Mouse (Mus musculus) cerebellum, adult 2 months (tissue): Measurements from ENCODE around the gene Piezo1. TPM values are rescaled to one million over a fixed set of nuclear protein-coding genes. Genes with fewer than 3 reads are reported as not detected.

Experiments used
- DNase-seq, 2 experiments: peaks; one replicate each; pipeline ENCODE4 v3.0.0; 2021
- H3K27ac ChIP-seq: fragments of 200-500 bp; 2 replicates; pipeline ENCODE4 v1.5.1; 2012; ENCODE audit warnings: low read length, control low read depth, inconsistent platforms; ENCODE audit not compliant: insufficient read depth
- H3K27me3 ChIP-seq: fragments of 200-500 bp; 2 replicates; pipeline ENCODE4 v1.6.1; 2012; ENCODE audit warnings: inconsistent platforms, mild to moderate bottlenecking, low read length, moderate library complexity; ENCODE audit not compliant: control insufficient read depth, insufficient read depth
- H3K4me1 ChIP-seq: fragments of 200-500 bp; 2 replicates; pipeline ENCODE4 v1.6.1; 2011; ENCODE audit warnings: low read length; ENCODE audit not compliant: control insufficient read depth, insufficient read depth
- H3K4me3 ChIP-seq: fragments of 200-500 bp; replicated peaks from 2 replicates; pipeline ENCODE3; 2011; ENCODE audit warnings: mild to moderate bottlenecking, low read depth, low read length, control low read depth; ENCODE audit not compliant: insufficient read depth
- CTCF ChIP-seq: fragments of 200-500 bp; IDR thresholded peaks from 2 replicates; pipeline ENCODE4 v1.5.1; 2011; ENCODE audit warnings: low read depth, mild to moderate bottlenecking, control low read depth, low read length, moderate library complexity, borderline replicate concordance; ENCODE audit not compliant: insufficient read depth
- POLR2A ChIP-seq: fragments of 200-500 bp; IDR thresholded peaks from 2 replicates; pipeline ENCODE4 v1.6.1; 2011; ENCODE audit warnings: low read length, control low read depth, borderline replicate concordance; ENCODE audit not compliant: insufficient read depth
- WGBS: fragments of 180-500 bp; shearing (Covaris S2); methylation state at CpG from one replicate; pipeline ENCODE4 v1.1.7; 2018; 5-methylcytosine and 5-hydroxymethylcytosine counted together
- polyA plus RNA-seq: library from polyadenylated mRNA; depleted of rRNA; stranded (reverse); fragments of >200 nt; gene quantifications from 2 replicates; pipeline ENCODE4 v1.2.3, GENCODE M21; 2012

The Piezo1 gene
- polyA plus RNA-seq, 1 experiment, result 4.5 TPM

DNA sequence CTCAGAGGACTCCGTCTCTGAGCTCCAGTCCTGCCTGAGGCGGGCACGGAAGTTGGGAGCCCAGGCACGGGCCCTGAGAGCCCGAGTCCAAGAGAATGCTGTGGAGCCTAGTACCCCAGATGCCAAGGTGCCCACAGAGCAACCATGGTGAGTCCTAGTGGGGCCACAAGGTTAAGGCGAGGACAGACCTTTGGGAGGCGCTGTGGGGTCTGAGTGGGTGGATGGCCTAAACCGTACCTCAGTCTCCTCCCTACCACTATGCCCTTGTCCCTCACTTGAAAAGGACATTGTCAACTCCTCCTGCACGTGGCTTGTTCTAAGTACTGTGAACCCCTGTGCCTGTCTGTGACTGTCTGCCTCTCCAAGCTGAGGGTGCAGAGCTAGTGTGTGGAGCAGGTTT lies 18.2 kb upstream of the Piezo1 start:
- H3K4me1 ChIP-seq, result peaks cover 33% of the 10 kb centered on the region
- TF ChIP-seq POLR2A, result no peak
- TF ChIP-seq CTCF, result no peak
- no peak for DNase-seq
- H3K27ac ChIP-seq, result no peak overlapping the region
- no peak overlapping the region for H3K4me3 ChIP-seq
- H3K27me3 ChIP-seq, result no peaks in the 10 kb centered on the region
- WGBS, result 63% methylated on average over 9 of the region's 9 CpGs

DNA sequence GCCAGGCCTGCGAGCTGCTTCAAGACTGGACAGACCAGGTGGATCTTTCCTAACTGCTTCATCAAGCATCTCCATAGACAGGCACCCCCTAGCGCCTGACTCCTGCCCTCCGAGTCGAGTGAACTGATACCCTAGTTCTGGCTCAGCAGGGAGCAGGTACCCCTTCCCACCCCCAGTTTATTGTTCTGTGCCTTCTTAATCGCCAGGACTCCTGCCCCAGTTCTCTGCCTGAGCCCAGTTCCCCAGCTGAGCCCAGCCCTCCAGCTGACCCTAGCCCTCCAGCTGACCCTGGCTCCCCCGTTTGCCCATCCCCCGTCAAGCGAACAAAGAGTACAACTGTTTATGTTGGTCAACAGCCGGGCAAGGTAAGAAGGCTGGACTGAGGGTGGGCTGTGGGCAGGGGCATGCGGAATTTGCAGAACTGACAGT lies 17.8 kb upstream of the Piezo1 start:
- Histone ChIP-seq H3K4me1 (peaks cover 33% of the 10 kb centered on the region), H3K4me3 (no peak overlapping the region), H3K27ac (no peak overlapping the region), H3K27me3 (no peaks in the 10 kb centered on the region)
- DNase-seq, result peak in 1 of 2 experiments; percentile 31
- 36% methylated on average over 10 of the region's 10 CpGs for WGBS
- TF ChIP-seq POLR2A, result no peak
- TF ChIP-seq CTCF, result no peak

- H3K27ac ChIP-seq, result no peak overlapping the region
These were observed 17.0 kb upstream of the Piezo1 start for GRCm38 (mm10) chr8:122568109-122568504.

DNA sequence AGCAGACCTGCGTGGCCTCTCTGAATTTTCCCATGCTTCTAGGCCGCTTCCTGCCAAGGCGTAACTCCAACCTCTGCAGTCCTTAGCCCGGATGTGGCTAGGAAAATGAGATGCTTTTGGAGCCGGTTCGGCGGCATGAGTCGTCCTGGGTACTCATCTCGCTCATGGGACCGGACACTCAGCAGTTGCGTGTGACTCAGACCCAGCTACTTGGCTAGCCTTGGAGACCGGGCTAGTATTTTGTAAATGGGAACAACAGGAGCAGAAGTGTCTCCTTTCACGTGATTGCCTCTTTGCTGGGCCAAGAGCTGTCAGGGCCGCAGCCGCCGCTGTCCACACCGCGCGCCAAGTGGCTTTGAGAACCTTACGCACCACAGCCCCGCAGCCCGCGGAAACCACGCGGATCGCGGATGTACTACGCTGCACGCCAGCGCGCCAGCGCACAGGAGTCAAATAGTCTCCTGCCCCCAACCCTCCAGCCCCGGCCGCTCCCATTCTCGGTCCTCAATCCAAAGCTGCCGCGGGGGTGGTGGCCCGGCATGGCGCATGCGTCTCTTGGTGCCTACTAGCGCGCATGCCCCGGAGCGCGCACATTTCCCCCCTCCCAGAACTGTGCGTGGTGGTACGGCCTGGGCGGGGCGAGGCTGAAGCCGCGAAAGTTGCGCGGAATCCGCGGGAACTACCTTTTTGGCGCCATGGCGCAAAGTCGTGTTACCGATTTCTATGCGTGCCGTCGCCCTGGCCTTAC lies 16.4 kb upstream of the Piezo1 start, which contains the start of gene Cdt1:
TSS of gene Cdt1 (plus strand) at position 655 of the 748 bp plus-strand sequence.
- H3K4me3 ChIP-seq, result peak within 1 kb of the TSS; percentile 76
- TF ChIP-seq CTCF (no peak), POLR2A (peak; percentile 81)
- peak within 1 kb of the TSS; percentile 80 for H3K27ac ChIP-seq
- under 1% methylated on average over 62 of the region's 62 CpGs for WGBS
- H3K27me3 ChIP-seq, result no peaks in the 10 kb centered on the region
- DNase-seq, result peak; percentile 96 to 97
- peaks cover 33% of the 10 kb centered on the region for H3K4me1 ChIP-seq

More at GRCm38 (mm10) chr8:122568109-122568504, 17.0 kb upstream of the Piezo1 start:
- H3K27me3 ChIP-seq, result no peaks in the 10 kb centered on the region
- H3K4me3 ChIP-seq, result peak overlapping the region; percentile 76
- no peak for DNase-seq
- TF ChIP-seq POLR2A (no peak), CTCF (no peak)
- peaks cover 33% of the 10 kb centered on the region for H3K4me1 ChIP-seq
- WGBS, result under 1% methylated on average over 34 of the region's 34 CpGs

- Histone ChIP-seq H3K27ac (peak overlapping the region; percentile 80), H3K4me3 (peak overlapping the region; percentile 76), H3K27me3 (no peaks in the 10 kb centered on the region), H3K4me1 (peaks cover 30% of the 10 kb centered on the region)
- 13% methylated on average over 6 of the region's 6 CpGs for WGBS
- DNase-seq, result peak; percentile 44 to 46
- TF ChIP-seq POLR2A, result no peak
- no peak for TF ChIP-seq CTCF
These were observed 15.6 kb upstream of the Piezo1 start for GRCm38 (mm10) chr8:122566766-122567165.

DNA sequence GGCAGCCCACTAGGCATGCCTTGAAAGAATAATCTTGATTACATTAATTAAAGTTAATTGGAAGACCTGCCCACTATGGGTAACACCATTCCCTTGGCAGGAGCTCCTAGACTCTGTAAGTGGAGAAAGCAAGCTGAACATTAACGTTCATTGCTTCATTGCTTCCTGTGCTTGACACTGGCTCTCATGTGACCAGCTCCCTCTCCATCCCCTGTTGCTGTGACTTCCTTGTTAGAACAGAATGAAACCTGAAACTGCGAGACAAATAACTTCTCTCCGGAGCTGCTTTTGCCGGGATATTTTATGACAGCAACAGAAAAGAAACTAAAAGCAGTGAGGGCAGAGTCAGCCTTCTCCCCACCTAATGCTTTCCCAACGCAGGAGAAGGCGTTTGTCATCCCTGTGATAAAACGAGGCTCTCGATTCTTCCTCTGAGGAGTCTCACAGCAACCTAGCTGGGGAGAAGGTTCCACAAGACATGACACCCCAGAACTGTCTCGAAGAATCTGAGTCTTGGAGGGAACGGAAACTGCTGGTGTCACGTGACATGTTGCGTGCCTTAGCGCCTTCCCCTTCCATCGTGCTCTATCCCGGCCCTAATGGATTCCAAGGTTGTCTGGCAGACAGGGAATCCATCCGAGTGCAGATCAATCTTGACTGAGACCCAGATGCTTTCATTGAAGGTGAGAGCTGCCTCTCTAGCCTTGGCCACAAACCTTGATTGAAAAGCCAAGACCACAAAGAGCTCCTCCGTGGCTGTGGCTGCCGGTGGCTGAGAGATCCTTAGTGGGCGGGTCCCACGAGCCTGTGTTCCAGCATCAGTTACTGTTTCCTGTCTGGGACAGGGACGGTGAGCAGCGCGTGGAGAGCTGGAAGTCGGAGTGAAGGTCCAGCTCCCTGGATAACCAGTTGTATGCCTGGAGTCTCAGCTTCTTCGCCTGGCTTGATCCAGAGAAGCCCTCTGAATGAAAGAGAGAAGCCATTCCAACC lies 13.5 kb upstream of the Piezo1 start:
- Histone ChIP-seq H3K4me3 (no peak overlapping the region), H3K4me1 (peaks cover 12% of the 10 kb centered on the region), H3K27me3 (no peaks in the 10 kb centered on the region), H3K27ac (no peak overlapping the region)
- no peak for TF ChIP-seq CTCF
- TF ChIP-seq POLR2A, result no peak
- no peak for DNase-seq
- WGBS, result 88% methylated on average over 25 of the region's 25 CpGs

DNA sequence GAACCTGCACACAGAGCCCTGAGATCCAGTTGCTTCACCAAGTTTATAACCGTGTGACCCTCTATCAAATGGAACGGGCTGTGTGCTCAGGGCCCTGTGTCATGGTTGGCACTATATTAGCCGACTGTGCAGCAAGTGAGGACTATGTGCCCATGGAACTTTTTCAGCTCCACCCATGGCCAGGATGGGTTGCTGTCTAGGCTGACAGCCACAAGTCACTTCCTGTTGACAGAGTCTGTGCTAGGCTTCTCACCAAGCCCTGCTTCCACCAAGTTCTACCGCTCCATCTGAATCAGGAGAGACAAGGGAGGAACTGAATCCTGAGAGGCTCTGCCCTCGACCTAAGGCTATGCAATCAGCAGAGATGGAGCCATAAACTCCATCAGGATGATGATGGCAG lies 10.1 kb upstream of the Piezo1 start:
- no peak for TF ChIP-seq POLR2A
- TF ChIP-seq CTCF, result no peak
- no peak for DNase-seq
- Histone ChIP-seq H3K4me1 (peaks cover 4% of the 10 kb centered on the region), H3K4me3 (no peak overlapping the region), H3K27me3 (no peaks in the 10 kb centered on the region), H3K27ac (no peak overlapping the region)
- WGBS, result 77% methylated on average over 5 of the region's 5 CpGs
